Mouse (Mus musculus) embryo, embryonic 10.5 days (tissue): ENCODE data around the gene Gpc5.
A peak's percentile ranks its signal among the peaks of the same experiment; 100 is the strongest.

Source experiments
- DNase-seq: peaks from one replicate; pipeline ENCODE4 v3.0.0-alpha.2; 2015; ENCODE audit warnings: low spot score

The Gpc5 gene

DNA sequence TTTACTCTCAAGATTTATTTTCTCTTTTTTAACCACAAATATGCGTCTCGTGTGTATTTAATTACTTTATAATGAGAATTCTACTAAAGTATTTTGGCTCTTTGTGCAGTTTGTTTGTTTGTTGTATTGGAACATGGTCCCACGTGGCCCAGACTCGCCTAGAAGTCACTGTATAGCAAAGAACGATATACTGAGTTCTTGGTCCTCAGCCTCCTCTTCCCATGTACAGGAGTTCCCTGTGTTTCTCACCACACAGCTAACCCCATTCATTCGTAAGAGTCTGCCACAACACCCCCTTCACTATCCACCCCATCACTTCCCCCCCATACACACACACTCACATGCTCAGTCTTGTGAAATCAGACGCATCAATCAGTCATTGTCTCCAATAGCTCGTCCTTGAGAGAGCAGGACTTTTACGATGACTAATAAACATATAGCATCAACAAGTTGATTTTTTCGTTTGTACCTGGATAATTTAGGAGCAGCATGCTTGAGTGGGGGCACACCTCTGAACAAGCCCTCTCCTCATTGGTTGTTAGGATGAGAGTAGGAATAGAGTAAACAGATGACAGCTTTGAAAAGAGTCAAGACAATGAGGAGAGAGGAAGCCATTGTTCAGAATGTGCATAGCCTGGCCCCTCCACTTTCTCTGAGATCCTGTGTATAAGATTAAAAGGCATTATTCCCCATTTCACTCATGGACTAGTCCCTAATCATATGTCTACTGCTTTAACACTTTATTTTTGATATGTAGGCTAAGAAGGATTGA, 740.0 kb downstream of the Gpc5 start:
- DNase-seq = no peak

GRCm38 (mm10) chr14:115843783-115844182, 751.8 kb downstream of the Gpc5 start:
- DNase-seq = no peak

DNA sequence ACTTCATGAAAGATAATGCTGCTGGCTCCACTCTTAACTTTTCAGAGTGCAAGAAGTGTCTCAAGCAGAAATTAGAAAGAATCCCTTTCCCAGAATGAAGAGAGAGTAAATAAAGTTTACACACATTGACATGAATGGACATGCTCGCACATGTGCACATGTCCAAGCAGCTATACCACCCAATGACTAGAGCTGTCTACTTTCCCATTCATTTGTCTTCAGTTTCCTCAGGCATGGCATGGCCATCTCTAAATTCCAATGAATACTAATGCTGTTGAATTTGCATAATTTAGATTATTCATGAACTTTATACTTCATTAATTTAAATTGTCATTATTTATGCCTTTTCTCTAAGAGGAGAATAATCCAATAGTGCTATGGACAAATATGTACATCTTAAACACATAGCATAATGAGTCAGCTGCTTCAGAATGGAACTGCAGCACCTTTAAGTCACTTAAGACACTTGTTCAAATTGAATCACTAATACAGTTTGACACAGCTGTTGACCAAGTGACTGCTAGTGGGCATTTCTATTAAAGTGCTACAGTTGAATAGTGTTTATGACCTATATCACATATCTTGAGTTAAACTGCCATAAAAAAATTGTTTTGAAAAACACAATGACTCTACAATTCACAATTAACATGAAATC, 752.9 kb downstream of the Gpc5 start:
- no peak for DNase-seq

- DNase-seq = no peak
Measured at GRCm38 (mm10) chr14:115869127-115869526, 777.1 kb downstream of the Gpc5 start.

GRCm38 (mm10) chr14:115976062-115976461, 884.0 kb downstream of the Gpc5 start:
- DNase-seq = peak; percentile 21

DNA sequence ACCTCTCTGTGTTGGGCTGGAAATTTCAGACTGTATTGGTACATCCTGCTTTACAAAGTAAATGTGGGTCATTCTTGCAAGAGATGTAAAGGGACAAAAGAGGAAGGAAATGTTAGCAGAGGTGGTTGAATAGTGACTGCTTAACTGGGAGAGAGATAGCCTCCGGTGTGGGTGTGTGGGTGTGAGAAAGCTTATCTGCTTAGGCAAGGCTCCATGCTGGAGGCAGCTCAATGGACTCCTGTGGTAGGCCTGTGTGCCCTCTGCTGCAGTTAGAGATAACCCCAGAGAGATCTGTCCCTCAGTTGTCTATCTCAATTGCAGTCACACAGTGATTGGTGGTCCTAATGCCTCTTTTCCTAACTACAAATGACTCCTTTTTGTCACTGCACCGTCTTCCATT, 887.2 kb downstream of the Gpc5 start:
- no peak for DNase-seq

DNA sequence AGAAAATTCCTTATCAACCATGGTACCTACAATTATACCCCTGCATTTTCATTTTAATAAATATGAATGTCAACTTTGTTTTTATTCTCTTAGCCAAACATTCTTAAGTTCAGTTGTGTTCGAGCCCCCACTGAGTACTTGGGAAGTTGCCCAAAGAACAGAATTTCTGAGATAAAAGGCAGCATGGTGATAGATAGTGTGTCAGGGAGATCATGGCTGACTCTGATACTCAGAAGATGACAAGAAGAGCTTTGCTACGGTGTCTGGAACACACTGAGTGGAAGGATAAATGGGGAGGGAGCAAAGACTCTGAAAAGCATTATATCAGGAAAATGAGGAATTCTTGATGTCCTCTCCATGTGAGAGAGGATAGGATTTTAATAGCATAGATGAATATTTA, 898.7 kb downstream of the Gpc5 start:
- DNase-seq = no peak

DNA sequence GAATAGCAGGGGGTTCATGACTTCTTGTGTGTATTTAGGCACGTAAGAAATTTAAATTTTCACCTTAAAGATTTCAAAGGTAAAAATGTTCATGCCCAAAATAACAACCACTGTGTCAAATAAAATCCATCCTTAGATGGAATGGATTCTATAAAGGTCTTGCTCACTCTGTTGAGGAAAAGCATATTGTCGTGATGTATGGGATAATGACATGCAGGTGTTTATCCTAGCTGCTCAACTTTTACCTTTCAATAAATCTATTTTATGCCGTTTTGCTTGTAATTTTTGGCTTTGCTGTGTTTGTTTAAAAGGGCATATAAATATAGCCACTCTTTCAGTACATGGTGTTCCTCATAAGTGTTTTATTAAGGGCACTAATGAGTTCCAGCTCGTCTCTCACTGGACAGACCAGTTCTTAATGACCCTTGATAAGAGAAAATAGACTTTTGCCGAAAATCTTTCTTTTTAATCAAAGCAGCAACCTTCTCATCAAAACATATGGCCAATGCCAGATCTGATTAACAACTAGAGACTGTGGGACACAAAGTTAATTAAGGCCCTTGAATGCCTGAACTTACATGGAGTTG, 901.6 kb downstream of the Gpc5 start:
- peak; percentile 48 for DNase-seq

DNA sequence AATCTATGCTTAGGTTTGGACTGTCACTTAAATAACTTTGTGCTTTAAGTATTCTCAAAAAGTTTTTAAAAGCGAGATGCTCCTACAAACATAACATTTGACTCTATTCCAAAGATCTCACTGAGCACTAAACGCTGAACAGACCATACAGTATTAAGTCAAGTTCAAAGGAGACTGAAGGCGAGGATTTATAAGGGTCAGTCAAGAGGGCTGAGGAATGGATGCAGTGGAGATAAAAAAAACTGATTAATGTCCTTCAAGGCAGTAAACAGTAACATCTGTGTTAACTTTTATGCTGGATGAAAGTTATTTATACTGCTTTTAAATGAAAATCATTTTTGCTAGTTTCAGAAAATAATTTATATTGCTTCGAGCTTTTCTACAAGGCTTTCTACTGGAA, 906.9 kb downstream of the Gpc5 start:
- peak; percentile 28 for DNase-seq

DNA sequence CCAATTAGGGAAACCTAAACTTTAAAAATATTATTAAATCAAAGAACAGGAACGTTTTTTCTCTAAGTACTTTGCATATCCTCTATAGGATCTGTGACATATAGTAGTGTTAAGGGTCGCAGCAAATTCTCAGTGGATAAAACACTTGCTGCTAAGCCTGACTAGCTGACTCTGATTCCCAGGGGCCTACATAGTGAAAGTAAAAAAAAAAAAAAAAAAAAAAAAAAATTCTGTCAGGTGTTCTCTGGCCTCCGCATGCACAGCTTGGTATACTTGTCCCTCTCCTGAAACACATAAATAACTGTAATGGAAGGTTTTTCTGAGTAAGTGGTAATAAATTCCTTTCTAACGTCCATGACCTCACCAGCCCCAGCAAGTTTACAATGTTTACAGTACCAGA, 995.0 kb downstream of the Gpc5 start:
- DNase-seq = no peak

- no peak for DNase-seq
Measured at GRCm38 (mm10) chr14:116127943-116128342, 1035.9 kb downstream of the Gpc5 start.

- peak; percentile 13 for DNase-seq
Measured at GRCm38 (mm10) chr14:116137330-116137729, 1045.3 kb downstream of the Gpc5 start.

GRCm38 (mm10) chr14:116137772-116138171, 1045.8 kb downstream of the Gpc5 start:
- no peak for DNase-seq

DNA sequence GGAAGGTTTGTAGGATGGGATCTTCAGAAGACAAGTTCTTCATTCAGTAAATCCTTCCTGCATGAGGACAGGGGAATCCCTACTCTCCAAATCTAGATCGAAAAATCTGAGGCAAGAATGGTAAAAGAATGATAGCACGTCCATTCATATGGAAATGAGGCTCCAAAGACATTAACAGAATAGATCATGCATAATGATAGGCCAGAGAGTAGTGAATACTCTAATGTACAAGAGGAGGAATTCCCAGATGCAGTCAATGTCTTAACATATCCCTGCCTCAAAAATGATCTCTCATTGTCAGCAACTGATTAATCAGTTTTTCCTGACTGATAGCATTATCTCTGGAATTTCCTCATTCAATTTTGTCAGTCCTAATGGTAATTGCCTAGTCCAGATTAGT, 1070.6 kb downstream of the Gpc5 start:
- no peak for DNase-seq

- no peak for DNase-seq
Measured at GRCm38 (mm10) chr14:116167401-116167800, 1075.4 kb downstream of the Gpc5 start.

GRCm38 (mm10) chr14:116169129-116169528, 1077.1 kb downstream of the Gpc5 start:
- DNase-seq = no peak

DNA sequence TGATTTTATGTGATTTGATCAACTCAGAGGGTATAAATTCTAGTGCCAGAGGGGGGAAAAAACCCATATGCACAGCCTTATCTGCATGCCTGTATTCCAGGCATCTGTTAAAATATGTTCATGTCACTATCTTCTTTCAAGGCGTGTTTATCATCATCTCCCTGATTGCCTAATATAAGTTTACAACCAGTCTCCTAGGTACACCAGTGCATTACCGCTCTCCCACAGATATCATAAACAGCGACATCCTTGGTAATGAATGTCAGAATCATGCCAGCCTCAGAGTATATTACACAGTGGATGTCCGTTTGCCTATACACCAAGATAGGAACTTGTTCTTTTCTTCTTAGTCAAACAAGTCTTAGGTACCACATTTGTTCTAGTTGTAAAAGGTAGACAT, 1095.0 kb downstream of the Gpc5 start:
- no peak for DNase-seq

DNA sequence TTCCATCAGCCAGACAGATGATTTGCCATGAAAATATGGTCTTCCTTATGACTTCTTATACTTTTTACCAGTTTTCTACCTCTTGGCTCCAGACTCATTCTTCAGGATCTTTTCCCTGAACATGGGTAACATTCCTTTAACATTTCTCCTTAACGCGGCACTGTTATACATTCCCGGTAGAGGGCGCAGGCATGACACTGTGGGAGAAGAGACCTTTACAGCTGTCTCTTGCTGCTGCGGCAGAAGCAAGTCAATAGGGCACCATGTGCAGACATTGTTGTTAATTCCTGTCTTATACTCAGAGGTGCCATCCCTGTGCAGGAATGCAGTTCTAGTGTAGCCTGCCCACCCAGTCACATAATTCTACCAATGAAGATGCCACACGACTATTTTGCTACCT, 1115.0 kb downstream of the Gpc5 start:
- peak; percentile 78 for DNase-seq

DNA sequence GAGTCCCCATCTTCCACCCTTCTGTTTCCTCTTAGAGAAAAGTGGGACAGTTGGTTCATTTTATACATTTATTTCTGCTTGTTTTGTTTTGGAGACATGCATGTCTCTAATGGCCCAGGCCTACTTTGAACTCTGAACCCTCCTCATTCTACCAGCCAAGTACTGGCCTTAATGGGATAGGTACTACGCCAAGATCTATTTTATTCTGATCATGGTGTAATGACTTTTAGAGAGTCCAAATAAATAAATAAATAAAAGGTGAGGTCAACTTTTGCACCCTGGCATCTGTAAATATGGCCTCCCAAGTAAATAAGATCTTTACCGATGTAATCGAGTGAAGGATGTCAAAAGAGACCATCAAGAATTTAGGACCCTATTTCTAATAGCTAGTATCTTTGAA, 1116.6 kb downstream of the Gpc5 start:
- DNase-seq = no peak

DNA sequence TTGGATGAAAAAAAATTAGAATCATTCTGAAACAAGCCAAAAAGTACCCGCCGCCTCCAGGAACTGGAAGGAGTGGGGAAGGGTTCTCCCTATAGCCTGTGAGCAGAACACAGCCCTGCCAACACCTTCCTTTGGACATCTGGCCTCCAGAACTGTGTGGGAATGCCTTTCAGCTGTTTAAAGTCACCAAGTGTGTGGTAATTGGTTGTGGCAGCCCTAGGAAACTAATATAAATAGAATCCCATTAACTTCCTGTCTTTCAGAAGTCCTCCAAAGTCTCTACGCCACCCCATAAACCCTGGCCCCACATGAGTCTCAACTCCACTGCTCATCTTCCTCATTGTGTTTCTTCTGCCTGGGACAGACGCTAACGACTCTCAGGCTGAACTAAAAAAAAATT, 1117.0 kb downstream of the Gpc5 start:
- DNase-seq = peak; percentile 61

- no peak for DNase-seq
Measured at GRCm38 (mm10) chr14:116210304-116210703, 1118.3 kb downstream of the Gpc5 start.

DNA sequence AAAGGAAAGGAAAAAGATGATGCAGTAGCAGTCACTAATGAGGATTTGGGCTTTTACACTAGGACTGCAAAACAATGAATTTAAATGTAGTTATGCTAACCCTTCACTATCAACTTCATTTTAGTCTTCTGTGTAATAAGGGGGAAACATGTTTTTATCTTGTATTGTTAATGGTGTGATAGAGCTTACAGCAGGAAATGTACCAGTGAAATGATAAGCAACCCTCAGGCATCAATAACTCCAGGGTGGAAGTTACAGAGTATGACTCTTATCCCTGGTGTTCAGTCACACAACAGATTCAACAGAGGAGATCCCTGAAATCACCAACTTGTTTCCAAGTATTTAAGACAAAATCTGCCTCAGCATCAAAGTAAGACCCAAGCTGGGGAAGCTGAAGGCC, 1120.0 kb downstream of the Gpc5 start:
- no peak for DNase-seq

DNA sequence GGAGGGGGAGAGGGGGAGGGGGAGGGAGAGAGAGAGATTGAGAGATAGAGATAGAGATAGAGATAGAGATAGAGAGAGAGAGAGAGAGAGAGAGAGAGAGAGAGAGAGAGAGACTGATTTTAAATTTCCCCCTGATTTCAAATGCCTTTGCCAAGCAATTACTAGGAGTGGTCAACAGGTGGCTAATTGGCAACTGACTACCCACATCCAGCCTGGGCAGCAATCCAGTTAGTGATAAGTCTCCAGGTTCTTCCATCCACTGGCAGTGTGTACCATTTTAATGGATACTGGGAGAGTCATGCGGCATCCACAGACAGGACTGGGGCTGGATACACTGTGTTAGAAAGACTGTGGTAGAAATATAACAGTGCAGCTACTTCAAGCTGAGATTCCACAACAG, 1166.1 kb downstream of the Gpc5 start:
- DNase-seq = no peak
